Mouse (Mus musculus): Measurements from ENCODE around the gene Col15a1.

Col15a1 gene

DNA sequence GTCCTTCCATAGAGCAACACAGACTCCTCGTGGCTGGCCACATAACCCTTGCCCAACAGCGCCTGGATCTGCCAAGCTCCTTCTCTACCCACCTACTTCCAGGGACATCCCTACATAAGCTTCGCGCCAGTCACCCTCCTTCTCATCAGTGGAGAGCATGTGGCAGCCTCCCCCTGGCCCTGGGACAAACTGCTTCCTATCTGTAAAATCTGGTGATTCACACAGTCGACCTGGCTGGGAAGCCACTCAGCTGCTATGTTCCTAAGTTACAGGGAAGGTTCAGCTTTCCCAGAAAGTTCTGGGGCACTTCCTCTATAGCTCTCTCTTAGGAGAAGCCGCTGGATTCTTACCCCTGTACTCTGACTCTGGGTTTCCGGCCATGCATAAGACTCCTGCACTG, 22.5 kb downstream of the Col15a1 start:
- DNase-seq (ENCODE audit: low read depth, low spot score) = no peak

DNA sequence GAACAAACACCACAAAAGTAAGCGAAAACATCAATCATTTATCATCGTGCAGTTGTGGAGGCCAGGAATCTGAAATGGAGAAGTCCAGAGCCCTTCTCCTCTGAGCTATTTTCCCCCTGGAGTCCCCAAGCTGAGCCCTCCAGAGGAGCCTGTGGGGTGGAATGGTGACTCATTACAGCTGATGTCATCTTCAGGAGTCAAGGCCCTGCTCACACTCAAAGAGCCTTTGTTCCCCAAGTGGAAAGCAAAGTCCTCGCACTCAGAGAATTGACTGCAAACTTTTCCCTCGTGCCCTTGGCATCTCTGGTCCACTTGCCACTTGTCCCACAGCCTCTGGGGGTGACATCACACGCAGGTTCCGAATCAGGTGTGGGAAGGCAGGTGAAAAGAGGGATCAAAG, 23.4 kb downstream of the Col15a1 start:
- no peak for DNase-seq (ENCODE audit: low read depth, low spot score)

DNA sequence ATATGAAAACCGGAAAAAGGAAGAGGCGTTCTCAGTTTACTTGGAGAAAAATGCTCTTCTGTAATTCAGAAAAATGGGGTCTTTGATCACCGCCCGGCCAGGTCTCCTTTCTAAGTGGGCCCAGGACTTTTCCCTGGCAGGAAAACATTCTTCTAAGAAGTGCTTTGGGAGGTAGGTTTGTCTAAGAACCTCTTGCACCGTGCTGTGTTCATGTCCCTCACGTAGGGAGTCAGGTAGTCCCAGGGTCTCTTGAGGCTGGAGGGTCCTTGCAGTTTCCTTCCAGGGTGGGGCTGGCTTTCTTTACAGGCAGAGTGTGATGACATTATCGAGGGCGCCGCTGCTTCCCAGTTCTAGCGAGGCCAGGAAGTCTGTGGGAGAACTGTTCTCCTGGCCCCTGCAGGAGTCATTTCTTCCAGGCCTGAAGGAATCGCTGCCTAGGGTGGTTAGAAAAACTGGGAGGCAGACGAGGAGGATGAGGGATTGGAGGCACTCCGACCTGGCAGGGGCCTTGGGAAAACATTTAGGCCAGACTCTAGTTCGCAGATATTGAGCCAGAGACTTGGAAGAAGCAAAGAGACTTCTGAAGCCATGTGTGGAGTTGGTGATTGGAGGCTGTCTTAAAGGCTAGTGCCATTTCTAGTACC, 25.4 kb downstream of the Col15a1 start:
- no peak for DNase-seq (ENCODE audit: low read depth, low spot score)

- DNase-seq (ENCODE audit: low read depth, low spot score) = peak; percentile 49
Measured at GRCm38 (mm10) chr4:47234667-47235267, 26.8 kb downstream of the Col15a1 start.

GRCm38 (mm10) chr4:47235312-47235711, 27.4 kb downstream of the Col15a1 start:
- DNase-seq (ENCODE audit: low read depth, low spot score) = no peak

DNA sequence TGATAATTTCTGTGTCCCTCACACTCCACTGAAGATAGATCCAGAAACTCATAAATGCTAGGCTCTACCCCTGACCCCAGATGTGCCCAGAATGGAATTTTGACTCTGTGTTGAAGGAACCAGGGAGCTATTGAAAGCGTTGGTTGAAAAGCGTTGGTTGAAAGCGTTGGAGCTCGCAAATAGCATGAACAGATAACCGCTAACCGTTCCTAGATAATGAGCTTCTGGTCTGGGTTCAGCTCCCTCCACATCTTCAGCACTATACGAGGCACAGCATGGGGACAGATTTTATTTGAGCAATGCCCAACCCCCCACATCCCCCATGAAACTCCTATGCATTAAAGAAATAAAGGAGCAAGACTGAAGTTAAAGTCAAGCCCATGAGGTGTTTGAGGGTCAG, 28.1 kb downstream of the Col15a1 start:
- no peak for DNase-seq (ENCODE audit: low read depth, low spot score)

DNA sequence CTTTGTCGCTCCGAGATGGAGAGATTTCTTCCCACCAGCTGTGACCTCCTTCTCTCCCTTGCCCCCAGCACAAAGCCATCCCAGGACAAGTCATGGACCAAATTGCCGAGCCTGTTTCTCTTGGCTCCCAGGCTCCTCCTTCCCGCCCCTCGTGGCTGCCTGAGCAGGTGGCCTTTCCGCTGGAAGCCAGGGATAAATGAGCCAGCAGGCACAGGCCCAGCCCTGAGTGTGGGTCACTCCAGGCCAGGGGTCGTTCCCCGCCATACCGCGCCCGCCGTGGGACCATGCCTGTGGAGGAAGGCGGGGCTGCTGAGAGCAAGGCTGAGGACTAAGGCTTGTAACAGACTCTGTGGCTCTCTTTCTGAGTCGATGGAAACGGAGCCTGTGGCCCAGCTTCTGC, 29.3 kb downstream of the Col15a1 start:
- DNase-seq (ENCODE audit: low read depth, low spot score) = no peak

- DNase-seq (ENCODE audit: low read depth, low spot score) = no peak
Measured at GRCm38 (mm10) chr4:47239114-47239513, 31.2 kb downstream of the Col15a1 start.

- DNase-seq (ENCODE audit: low read depth, low spot score) = no peak
Measured at GRCm38 (mm10) chr4:47240901-47241300, 32.9 kb downstream of the Col15a1 start.

DNA sequence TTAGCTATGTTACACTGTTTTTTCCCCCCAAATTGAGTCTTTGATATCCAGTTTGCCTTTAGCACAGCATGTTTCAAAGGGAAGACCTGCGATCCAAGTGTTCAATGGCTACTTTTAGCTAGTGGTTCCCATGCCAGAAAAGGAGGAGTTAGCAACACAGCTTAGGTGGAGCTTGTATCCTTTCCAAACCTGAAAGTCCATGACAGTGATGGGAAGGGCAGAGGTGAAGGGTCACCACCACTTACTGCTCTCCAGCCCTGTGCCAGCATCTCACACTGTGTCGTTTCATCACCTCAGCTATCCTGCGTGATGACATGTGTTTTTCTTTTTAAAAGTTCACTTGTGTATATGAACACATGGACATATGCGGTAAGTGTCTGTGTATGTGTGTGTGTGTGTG, 34.2 kb downstream of the Col15a1 start:
- DNase-seq (ENCODE audit: low read depth, low spot score) = no peak

- DNase-seq (ENCODE audit: low read depth, low spot score) = no peak
Measured at GRCm38 (mm10) chr4:47244651-47245050, 36.7 kb downstream of the Col15a1 start.

DNA sequence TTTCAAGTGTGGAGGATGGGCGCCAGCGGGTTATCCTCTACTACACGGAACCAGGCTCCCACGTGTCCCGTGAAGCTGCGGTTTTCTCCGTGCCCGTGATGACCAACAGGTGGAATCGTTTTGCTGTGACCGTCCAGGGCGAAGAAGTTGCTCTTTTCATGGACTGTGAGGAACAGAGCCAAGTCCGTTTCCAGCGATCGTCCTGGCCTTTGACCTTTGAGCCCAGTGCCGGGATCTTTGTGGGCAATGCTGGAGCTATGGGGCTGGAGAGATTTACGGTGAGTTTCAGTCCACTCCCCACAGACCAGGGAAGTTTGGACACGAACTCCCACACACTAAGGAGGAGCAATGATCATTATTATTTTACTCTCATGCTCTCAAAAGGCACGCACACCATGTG, 37.7 kb downstream of the Col15a1 start:
- no peak for DNase-seq (ENCODE audit: low read depth, low spot score)

DNA sequence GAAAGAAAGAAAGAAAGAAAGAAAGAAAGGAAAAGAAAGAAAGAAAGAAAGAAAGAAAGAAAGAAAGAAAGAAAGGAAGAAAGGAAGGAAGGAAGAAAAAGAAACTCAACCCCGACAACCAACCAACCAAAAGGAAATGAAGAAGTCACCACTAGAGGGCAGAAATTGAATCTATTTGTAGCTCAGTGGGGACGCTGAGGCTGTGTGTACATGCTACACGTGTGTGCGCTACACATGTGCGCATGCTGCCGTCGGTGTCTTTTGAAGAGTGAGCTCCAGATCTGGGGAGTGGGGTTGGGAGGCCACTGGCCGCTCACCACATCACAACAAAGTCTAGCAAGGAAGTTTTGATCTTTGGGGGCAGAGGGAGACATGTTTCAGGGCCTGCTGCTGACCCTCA, 38.9 kb downstream of the Col15a1 start:
- peak; percentile 67 for DNase-seq (ENCODE audit: low read depth, low spot score)

GRCm38 (mm10) chr4:47247574-47247973, 39.6 kb downstream of the Col15a1 start:
- DNase-seq (ENCODE audit: low read depth, low spot score) = no peak

- DNase-seq (ENCODE audit: low read depth, low spot score) = no peak
Measured at GRCm38 (mm10) chr4:47249193-47249592, 41.2 kb downstream of the Col15a1 start.

- DNase-seq (ENCODE audit: low read depth, low spot score) = peak; percentile 88
Measured at GRCm38 (mm10) chr4:47251069-47251468, 43.1 kb downstream of the Col15a1 start.

- no peak for DNase-seq (ENCODE audit: low read depth, low spot score)
Measured at GRCm38 (mm10) chr4:47251693-47252435, 43.9 kb downstream of the Col15a1 start.

GRCm38 (mm10) chr4:47252627-47253026, 44.7 kb downstream of the Col15a1 start:
- DNase-seq (ENCODE audit: low read depth, low spot score) = no peak

- DNase-seq (ENCODE audit: low read depth, low spot score) = peak; percentile 64
Measured at GRCm38 (mm10) chr4:47255641-47256040, 47.7 kb downstream of the Col15a1 start.

- no peak for DNase-seq (ENCODE audit: low read depth, low spot score)
Measured at GRCm38 (mm10) chr4:47258201-47258600, 50.2 kb downstream of the Col15a1 start.

- DNase-seq (ENCODE audit: low read depth, low spot score) = no peak
Measured at GRCm38 (mm10) chr4:47261049-47261448, 53.1 kb downstream of the Col15a1 start.

GRCm38 (mm10) chr4:47261919-47262318, 54.0 kb downstream of the Col15a1 start:
- no peak for DNase-seq (ENCODE audit: low read depth, low spot score)

GRCm38 (mm10) chr4:47265555-47265954, 57.6 kb downstream of the Col15a1 start:
- no peak for DNase-seq (ENCODE audit: low read depth, low spot score)

Measured in CD4-positive helper T cell, adult 2 months (primary cell).